In genomic region chr17:86170164-86170958, GRCm38 (mm10) we compare ENCODE assay signal across 9 mouse cellular contexts. TPM values are rescaled to one million over a fixed set of nuclear protein-coding genes. Genes with fewer than 3 reads are reported as not detected.
DNase-seq lines count a peak whose midpoint lies in the region; ATAC-seq and TF ChIP-seq lines count a peak whose summit lies in the region.
"Had no signal": no experiment of that assay in that cellular context is flagged by ENCODE, and none has a peak within 500 bp of the region (broad histone marks: within the 10 kb centered on the region; RNA-seq: fewer than 3 reads in every experiment).

No protein-coding gene starts in this region.

- H3K4me2 ChIP-seq in heart, embryonic 14.5 days (ENCODE audit: low read length) = peak overlapping the region; percentile 97
- peak overlapping the region; percentile 92 for H3K4me2 ChIP-seq in hindbrain, embryonic 13.5 days
- peak overlapping the region; percentile 91 for H3K4me2 ChIP-seq in midbrain, embryonic 13.5 days (replicated peaks)

- WGBS in heart, embryonic 14.5 days = 49% methylated on average over 9 of the region's 9 CpGs
- 45% methylated on average over 9 of the region's 9 CpGs for WGBS in hindbrain, embryonic 13.5 days
- WGBS in midbrain, embryonic 13.5 days = 55% methylated on average over 9 of the region's 9 CpGs

- TF ChIP-seq CTCF in cortical plate, adult 2 months (IDR thresholded peaks at IDR 0.05; ENCODE audit: extremely low read depth, insufficient read depth, low read length) = no peak

- no peak for ATAC-seq in heart, embryonic 14.5 days (ENCODE audit: insufficient number of reproducible peaks, insufficient read depth, low FRiP score, low read depth)
- ATAC-seq in hindbrain, embryonic 13.5 days (ENCODE audit: low FRiP score) = no peak
- no peak for ATAC-seq in midbrain, embryonic 13.5 days

- no peak for DNase-seq in heart, postnatal 14 days
- no peak for DNase-seq in natural killer cell, adult 2 months (ENCODE audit: low spot score in 2 of 2)
- no peak for DNase-seq in ovary, adult 18-20 months (ENCODE audit: low spot score)
- DNase-seq in lung, postnatal 36 days = no peak

- intact Hi-C loops in heart, postnatal 14 days (cut with DNase I) = no loop called here

- peak overlapping the region; percentile 15 to 71 for H3K4me3 ChIP-seq in heart, embryonic 14.5 days (ENCODE audit: control insufficient read depth in 1 of 2, insufficient read depth in 1 of 2, low read depth in 1 of 2, low read length in 2 of 2)
- peak overlapping the region; percentile 93 for H3K4me3 ChIP-seq in cortical plate, adult 2 months (ENCODE audit: insufficient read depth, low read length)
- H3K4me3 ChIP-seq in hindbrain, embryonic 13.5 days = peak overlapping the region; percentile 73
- H3K4me3 ChIP-seq in midbrain, embryonic 13.5 days (replicated peaks) = peak overlapping the region; percentile 72

- peak overlapping the region; percentile 97 for H3K9ac ChIP-seq in heart, embryonic 14.5 days (ENCODE audit: low read length)
- H3K9ac ChIP-seq in hindbrain, embryonic 13.5 days = peak overlapping the region; percentile 88
- H3K9ac ChIP-seq in midbrain, embryonic 13.5 days (replicated peaks) = peak overlapping the region; percentile 25; the same call in 1 of the 2 replicates

- TF ChIP-seq POLR2A in cortical plate, adult 2 months (IDR thresholded peaks at IDR 0.05; ENCODE audit: extremely low read depth, insufficient read depth, low read length) = no peak

- H3K9me3 ChIP-seq in heart, embryonic 14.5 days (ENCODE audit: control insufficient read depth, low read length) = no peaks in the 10 kb centered on the region
- H3K9me3 ChIP-seq in hindbrain, embryonic 13.5 days = no peaks in the 10 kb centered on the region
- H3K9me3 ChIP-seq in midbrain, embryonic 13.5 days = no peaks in the 10 kb centered on the region

- no peaks in the 10 kb centered on the region for H3K27me3 ChIP-seq in heart, embryonic 14.5 days (ENCODE audit: control insufficient read depth, insufficient read depth, low read length)
- 0 out of 2 replicates have a peak, but pooled peaks cover 4% of the 10 kb centered on the region for H3K27me3 ChIP-seq in hindbrain, embryonic 13.5 days
- H3K27me3 ChIP-seq in midbrain, embryonic 13.5 days = peaks cover 21% of the 10 kb centered on the region

- peaks cover 19 to 34% of the 10 kb centered on the region in 2 experiments for H3K4me1 ChIP-seq in heart, embryonic 14.5 days (ENCODE audit: control insufficient read depth in 2 of 2, insufficient read depth in 2 of 2, low read length in 2 of 2)
- H3K4me1 ChIP-seq in cortical plate, adult 2 months (ENCODE audit: control insufficient read depth, insufficient read depth, low read length) = no peaks in the 10 kb centered on the region; the same call in 1 of the 2 replicates
- H3K4me1 ChIP-seq in hindbrain, embryonic 13.5 days (replicated peaks) = peaks cover 46% of the 10 kb centered on the region
- H3K4me1 ChIP-seq in midbrain, embryonic 13.5 days (replicated peaks) = peaks cover 45% of the 10 kb centered on the region

- peaks cover 25% of the 10 kb centered on the region for H3K36me3 ChIP-seq in heart, embryonic 14.5 days (ENCODE audit: control insufficient read depth, insufficient read depth, low read length)
- H3K36me3 ChIP-seq in hindbrain, embryonic 13.5 days = peaks cover 9% of the 10 kb centered on the region; the same call in 1 of the 2 replicates
- H3K36me3 ChIP-seq in midbrain, embryonic 13.5 days = peaks cover 5% of the 10 kb centered on the region; the same call in 1 of the 2 replicates

- no peak overlapping the region for H3K27ac ChIP-seq in heart, embryonic 14.5 days (replicated peaks in 1 of 2; ENCODE audit: control insufficient read depth in 1 of 2, insufficient read depth in 1 of 2, low read depth in 2 of 2, low read length in 2 of 2)
- peak overlapping the region; percentile 42; the same call in 1 of the 2 replicates for H3K27ac ChIP-seq in cortical plate, adult 2 months (ENCODE audit: insufficient read depth, low read length)
- no peak overlapping the region for H3K27ac ChIP-seq in hindbrain, embryonic 13.5 days
- no peak overlapping the region for H3K27ac ChIP-seq in midbrain, embryonic 13.5 days
- H3K27ac ChIP-seq: macrophage had no signal

RNA-seq across cellular contexts. Expression of gene Prkce, which starts 2.8 kb away (rescaled TPM):
- 12.0 and 12.2 TPM in 2 replicates for polyA plus RNA-seq in heart, embryonic 14.5 days (2014; fragmentation: Nextera tagmentation; extraction: Ambion mirVana)
- total RNA-seq in heart, postnatal 14 days (2021) = 10 to 100 TPM; 28.7 to 29.1 TPM
- polyA plus RNA-seq in cortical plate, adult 2 months (2012; rRNA removed) = 83.7 and 94.3 TPM in 2 replicates
- 18.7 and 19.8 TPM in 2 replicates for polyA plus RNA-seq in hindbrain, embryonic 13.5 days (2015; fragmentation: Nextera tagmentation; extraction: Ambion mirVana)
- 9.7 and 11.8 TPM in 2 replicates for polyA plus RNA-seq in midbrain, embryonic 13.5 days (2015; fragmentation: Nextera tagmentation; extraction: Ambion mirVana)

RNA-seq across cellular contexts. Expression of gene Srbd1, which starts 25.4 kb away (rescaled TPM):
- polyA plus RNA-seq in heart, embryonic 14.5 days (2014; fragmentation: Nextera tagmentation; extraction: Ambion mirVana) = 5.1 and 6.7 TPM in 2 replicates
- total RNA-seq in heart, postnatal 14 days (2021) = 10 to 100 TPM; 12.0 to 13.0 TPM
- polyA plus RNA-seq in cortical plate, adult 2 months (2012; rRNA removed) = 6.9 and 7.0 TPM in 2 replicates
- 15.8 and 16.6 TPM in 2 replicates for polyA plus RNA-seq in hindbrain, embryonic 13.5 days (2015; fragmentation: Nextera tagmentation; extraction: Ambion mirVana)
- polyA plus RNA-seq in midbrain, embryonic 13.5 days (2015; fragmentation: Nextera tagmentation; extraction: Ambion mirVana) = 17.7 and 18.8 TPM in 2 replicates

Comparison
In these comparisons a context has a peak if more than half of its experiments do, and no peak if none do; other contexts are left out.
1. H3K4me3 ChIP-seq: peak in every context shown above with its lines; median percentile 93 in cortical plate, adult 2 months; 73 in hindbrain, embryonic 13.5 days; 72 in midbrain, embryonic 13.5 days; 43 in heart, embryonic 14.5 days.
2. H3K9ac ChIP-seq: peak in every context shown above with its lines; median percentile 97 in heart, embryonic 14.5 days; 88 in hindbrain, embryonic 13.5 days; 25 in midbrain, embryonic 13.5 days.